Mouse (Mus musculus): Measurements from ENCODE around the gene Zfp53.

DNA sequence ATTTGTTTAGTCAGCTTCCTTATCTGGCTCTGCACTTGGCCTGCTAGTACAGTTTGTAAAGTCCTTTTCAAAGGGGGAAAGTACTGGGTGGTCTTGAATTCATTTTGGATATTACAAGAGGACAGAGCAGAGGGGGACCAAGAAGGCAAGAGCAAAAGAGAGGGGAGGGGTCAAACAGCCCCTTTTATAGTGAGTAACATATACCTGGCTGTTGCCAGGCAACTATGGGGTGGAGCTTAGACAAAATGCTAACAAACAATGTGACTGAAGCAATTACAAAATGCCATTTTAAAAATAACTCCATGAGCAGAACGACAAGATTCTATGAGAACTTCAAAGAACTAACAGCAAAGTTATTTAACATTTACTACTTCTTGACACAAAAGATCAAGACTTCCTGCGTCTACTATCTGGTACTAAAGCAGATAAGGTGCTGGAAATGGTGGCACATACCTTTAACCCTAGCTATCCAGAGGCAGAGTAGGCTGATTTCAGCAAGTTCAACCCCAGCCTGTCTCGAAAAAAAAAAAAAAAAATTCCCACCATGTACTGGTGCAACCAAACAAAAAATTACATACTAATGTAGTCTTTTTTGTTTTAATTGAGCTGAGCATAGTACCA is 16.7 kb upstream of the Zfp53 start:
- TF ChIP-seq POLR2A (IDR thresholded peaks at IDR 0.05; ENCODE audit: extremely low read depth, insufficient read depth, low read length) (no peak), CTCF (IDR thresholded peaks at IDR 0.05; ENCODE audit: extremely low read depth, insufficient read depth, low read length) (no peak)

Measured in cortical plate, adult 2 months (tissue).